Mouse (Mus musculus) liver, adult 2 months (tissue): ENCODE measurements around the gene Olfr750.
"Not testable (repeated sequence)": the region's sequence is repeated elsewhere in the genome, so short reads cannot be mapped to it uniquely, and the experiment has no call there.

ENCODE experiments used
- CTCF ChIP-seq: fragments of 200-500 bp; IDR thresholded peaks from 2 replicates; pipeline ENCODE4 v1.5.1; 2011; ENCODE audit warnings: low read depth, low read length, control low read depth
- POLR2A ChIP-seq: fragments of 200-500 bp; IDR thresholded peaks from 2 replicates; pipeline ENCODE4 v1.6.1; 2011; ENCODE audit warnings: low read length, control low read depth; ENCODE audit not compliant: insufficient read depth; ENCODE audit errors: extremely low read depth

DNA sequence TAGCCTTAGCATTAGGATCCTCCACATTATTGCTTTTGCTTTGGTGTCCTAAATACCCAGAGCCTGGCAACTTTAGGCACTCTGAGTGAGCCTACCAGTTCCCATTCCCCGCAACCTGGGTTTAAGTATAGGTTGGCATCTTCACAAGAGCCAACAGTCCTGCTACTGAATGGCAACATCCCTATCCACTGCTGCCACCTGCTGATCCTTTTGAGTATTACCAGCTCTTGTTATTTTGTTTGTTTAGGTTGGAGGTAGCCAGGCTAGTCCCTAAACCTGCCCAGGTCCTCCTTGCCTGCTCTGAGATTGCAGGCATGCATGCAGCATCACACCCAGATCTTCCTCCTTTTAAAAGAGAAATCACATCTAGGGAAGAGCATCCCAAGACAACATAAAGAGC, 24.1 kb upstream of the Olfr750 start:
- not testable (repeated sequence) for TF ChIP-seq POLR2A
- peak; percentile 24; the same call in 1 of the 2 replicates for TF ChIP-seq CTCF
